Mouse (Mus musculus): ENCODE measurements around the gene Arhgef40. TPM values are rescaled to one million over a fixed set of nuclear protein-coding genes. Genes with fewer than 3 reads are reported as not detected.

Gene Arhgef40
- polyA plus RNA-seq, 1 experiment = 48.0 TPM

DNA sequence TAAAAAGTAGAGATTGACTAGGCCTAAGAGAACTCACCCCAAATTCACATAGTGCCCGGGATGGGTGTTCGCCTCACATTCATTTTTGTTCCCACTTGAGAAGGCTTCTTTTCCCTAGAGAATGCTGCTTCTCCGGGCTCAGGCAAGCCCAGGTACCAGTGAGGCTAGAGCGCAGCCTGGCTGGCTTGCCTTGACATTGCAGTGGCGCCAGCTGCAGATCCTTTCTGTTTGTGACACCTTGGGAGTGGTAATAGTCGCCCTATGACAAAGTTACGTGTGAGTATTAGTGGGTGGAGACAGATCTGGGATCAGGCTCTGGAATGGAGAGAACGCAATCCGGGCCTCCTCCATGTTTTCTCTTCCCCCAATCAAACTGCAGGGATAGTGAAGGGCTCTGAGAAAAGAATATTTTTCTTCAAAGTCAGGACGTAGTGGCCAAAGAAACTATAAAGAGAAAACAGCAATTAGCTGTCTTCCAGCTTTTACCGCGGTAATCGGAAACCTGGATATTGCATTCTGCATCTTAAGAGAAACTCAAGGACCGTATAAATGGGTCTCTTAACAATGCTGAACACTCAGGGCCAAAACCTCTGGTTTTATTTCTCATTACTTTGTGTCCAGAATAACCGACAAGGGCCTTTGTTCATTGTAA is 36.1 kb downstream of the Arhgef40 start, which contains the start of gene Zfp219:
Zfp219 (minus strand) TSS at position 248 of the 652 bp plus-strand sequence.
- DNase-seq = peak; percentile 75 to 79
- 10% methylated on average over 15 of the region's 15 CpGs for WGBS
- no peaks in the 10 kb centered on the region for H3K27me3 ChIP-seq (ENCODE audit: control insufficient read depth, insufficient read depth, low read length)
- peaks cover 34% of the 10 kb centered on the region for H3K4me1 ChIP-seq (ENCODE audit: control insufficient read depth, insufficient read depth, low read length)
- H3K4me3 ChIP-seq (replicated peaks; ENCODE audit: insufficient read depth, low read depth, low read length) = peak within 1 kb of the TSS; percentile 100
- H3K27ac ChIP-seq (ENCODE audit: insufficient read depth, low read length) = peak within 1 kb of the TSS; percentile 100
- TF ChIP-seq CTCF (IDR thresholded peaks at IDR 0.05; ENCODE audit: borderline replicate concordance, insufficient read depth, low read depth, low read length) = peak; percentile 61; the same call in 1 of the 2 replicates
- no peak for TF ChIP-seq POLR2A (IDR thresholded peaks at IDR 0.05; ENCODE audit: borderline replicate concordance, insufficient read depth, low read length)

GRCm38 (mm10) chr14:52021138-52021529 is 36.6 kb downstream of the Arhgef40 start:
- peak; percentile 19 to 21 for DNase-seq
- TF ChIP-seq CTCF (IDR thresholded peaks at IDR 0.05; ENCODE audit: borderline replicate concordance, insufficient read depth, low read depth, low read length) = no peak
- no peak for TF ChIP-seq POLR2A (IDR thresholded peaks at IDR 0.05; ENCODE audit: borderline replicate concordance, insufficient read depth, low read length)
- peak overlapping the region; percentile 68; the same call in 1 of the 2 replicates for H3K27ac ChIP-seq (ENCODE audit: insufficient read depth, low read length)
- no peak overlapping the region for H3K4me3 ChIP-seq (replicated peaks; ENCODE audit: insufficient read depth, low read depth, low read length)
- WGBS = 58% methylated on average over 4 of the region's 4 CpGs
- no peaks in the 10 kb centered on the region for H3K27me3 ChIP-seq (ENCODE audit: control insufficient read depth, insufficient read depth, low read length)
- H3K4me1 ChIP-seq (ENCODE audit: control insufficient read depth, insufficient read depth, low read length) = peaks cover 29% of the 10 kb centered on the region

DNA sequence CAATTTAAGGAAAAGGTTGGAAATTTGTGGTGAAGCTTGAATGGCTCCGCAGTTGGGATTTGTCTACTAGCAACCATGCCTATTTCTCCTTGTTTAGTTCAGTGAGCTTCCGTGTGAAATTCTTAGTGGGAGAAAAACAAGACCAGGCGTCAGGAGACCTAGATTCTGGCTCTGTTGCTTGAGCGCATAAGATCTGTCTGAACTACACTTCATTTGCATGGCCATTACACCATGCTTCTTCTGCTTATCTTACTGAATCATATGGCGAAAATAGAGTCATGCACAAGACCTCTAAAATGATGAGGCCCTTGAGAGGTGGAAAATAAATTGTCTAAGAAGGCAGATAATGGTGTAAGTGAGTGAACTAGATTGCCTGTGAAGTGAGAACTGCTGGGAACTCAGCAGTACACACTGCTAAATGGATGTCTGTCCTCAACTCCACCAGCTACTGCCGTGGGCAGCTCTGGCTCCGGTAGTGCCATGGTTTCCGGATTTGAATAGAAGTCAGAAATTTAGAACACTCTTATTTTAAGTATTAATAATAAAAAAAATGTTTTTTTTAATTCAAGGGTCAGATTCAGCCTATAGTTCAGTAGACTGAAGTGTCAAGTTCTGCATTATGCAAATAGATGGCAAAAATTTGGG is 37.2 kb downstream of the Arhgef40 start:
- 88% methylated on average over 8 of the region's 8 CpGs for WGBS
- H3K27ac ChIP-seq (ENCODE audit: insufficient read depth, low read length) = no peak overlapping the region
- DNase-seq = no peak
- TF ChIP-seq POLR2A (IDR thresholded peaks at IDR 0.05; ENCODE audit: borderline replicate concordance, insufficient read depth, low read length) = no peak
- no peak for TF ChIP-seq CTCF (IDR thresholded peaks at IDR 0.05; ENCODE audit: borderline replicate concordance, insufficient read depth, low read depth, low read length)
- H3K4me1 ChIP-seq (ENCODE audit: control insufficient read depth, insufficient read depth, low read length) = peaks cover 26% of the 10 kb centered on the region
- H3K4me3 ChIP-seq (replicated peaks; ENCODE audit: insufficient read depth, low read depth, low read length) = no peak overlapping the region
- no peaks in the 10 kb centered on the region for H3K27me3 ChIP-seq (ENCODE audit: control insufficient read depth, insufficient read depth, low read length)

GRCm38 (mm10) chr14:52022244-52022708 is 37.8 kb downstream of the Arhgef40 start:
- H3K4me1 ChIP-seq (ENCODE audit: control insufficient read depth, insufficient read depth, low read length) = peaks cover 21% of the 10 kb centered on the region; the same call in 1 of the 2 replicates
- WGBS = 50% methylated on average over 3 of the region's 3 CpGs
- DNase-seq = peak in 1 of 2 experiments; percentile 29
- no peaks in the 10 kb centered on the region for H3K27me3 ChIP-seq (ENCODE audit: control insufficient read depth, insufficient read depth, low read length)
- TF ChIP-seq CTCF (IDR thresholded peaks at IDR 0.05; ENCODE audit: borderline replicate concordance, insufficient read depth, low read depth, low read length) (no peak), POLR2A (IDR thresholded peaks at IDR 0.05; ENCODE audit: borderline replicate concordance, insufficient read depth, low read length) (no peak)
- H3K4me3 ChIP-seq (replicated peaks; ENCODE audit: insufficient read depth, low read depth, low read length) = no peak overlapping the region
- peak overlapping the region; percentile 71; the same call in 1 of the 2 replicates for H3K27ac ChIP-seq (ENCODE audit: insufficient read depth, low read length)

DNA sequence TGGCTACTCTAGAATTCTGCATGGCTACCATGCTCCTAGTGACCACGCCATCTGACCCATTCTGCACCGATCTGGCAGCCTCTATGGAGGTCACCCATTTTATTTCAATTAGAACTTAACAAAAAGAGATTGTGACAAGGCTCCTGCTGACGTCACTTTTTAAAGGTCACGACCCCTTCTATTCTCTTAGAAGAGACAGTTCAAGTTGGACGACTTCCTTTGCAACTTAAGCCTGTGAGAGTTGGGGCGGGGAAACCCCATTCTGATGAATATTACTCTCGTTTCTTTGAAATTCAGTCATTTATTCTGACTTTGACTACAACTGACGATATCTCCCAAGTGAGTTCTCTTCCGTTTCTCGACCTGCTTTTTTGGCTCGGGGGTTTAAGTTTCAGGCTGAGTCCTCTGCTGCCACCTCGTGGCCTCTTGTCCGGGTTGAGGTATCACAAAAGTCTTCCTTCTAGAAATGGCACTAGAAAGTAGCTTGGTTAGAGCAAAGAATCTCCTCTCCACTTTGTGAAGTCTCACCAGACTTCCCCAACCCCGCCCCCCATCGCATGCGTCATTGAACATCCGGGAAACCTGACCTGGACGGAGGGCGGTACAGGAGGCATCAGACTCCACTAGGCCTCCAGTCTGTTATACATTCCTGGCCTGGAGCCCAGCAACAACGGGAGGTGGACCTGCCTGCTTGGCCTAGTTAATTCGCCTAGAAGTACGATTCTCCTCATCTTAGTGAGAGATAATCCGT is 38.4 kb downstream of the Arhgef40 start:
- peaks cover 21% of the 10 kb centered on the region; the same call in 1 of the 2 replicates for H3K4me1 ChIP-seq (ENCODE audit: control insufficient read depth, insufficient read depth, low read length)
- no peak for TF ChIP-seq POLR2A (IDR thresholded peaks at IDR 0.05; ENCODE audit: borderline replicate concordance, insufficient read depth, low read length)
- TF ChIP-seq CTCF (IDR thresholded peaks at IDR 0.05; ENCODE audit: borderline replicate concordance, insufficient read depth, low read depth, low read length) = peak; percentile 77
- WGBS = 4% methylated on average over 23 of the region's 23 CpGs
- peak; percentile 90 for DNase-seq
- peak overlapping the region; percentile 11 for H3K4me3 ChIP-seq (replicated peaks; ENCODE audit: insufficient read depth, low read depth, low read length)
- H3K27me3 ChIP-seq (ENCODE audit: control insufficient read depth, insufficient read depth, low read length) = no peaks in the 10 kb centered on the region
- H3K27ac ChIP-seq (ENCODE audit: insufficient read depth, low read length) = peak overlapping the region; percentile 71

GRCm38 (mm10) chr14:52024133-52024532 is 39.6 kb downstream of the Arhgef40 start:
- Histone ChIP-seq H3K4me3 (replicated peaks; ENCODE audit: insufficient read depth, low read depth, low read length) (no peak overlapping the region), H3K27ac (ENCODE audit: insufficient read depth, low read length) (no peak overlapping the region), H3K27me3 (ENCODE audit: control insufficient read depth, insufficient read depth, low read length) (no peaks in the 10 kb centered on the region), H3K4me1 (ENCODE audit: control insufficient read depth, insufficient read depth, low read length) (peaks cover 16% of the 10 kb centered on the region; the same call in 1 of the 2 replicates)
- no peak for DNase-seq
- WGBS = 73% methylated on average over 2 of the region's 2 CpGs
- no peak for TF ChIP-seq POLR2A (IDR thresholded peaks at IDR 0.05; ENCODE audit: borderline replicate concordance, insufficient read depth, low read length)
- no peak for TF ChIP-seq CTCF (IDR thresholded peaks at IDR 0.05; ENCODE audit: borderline replicate concordance, insufficient read depth, low read depth, low read length)

DNA sequence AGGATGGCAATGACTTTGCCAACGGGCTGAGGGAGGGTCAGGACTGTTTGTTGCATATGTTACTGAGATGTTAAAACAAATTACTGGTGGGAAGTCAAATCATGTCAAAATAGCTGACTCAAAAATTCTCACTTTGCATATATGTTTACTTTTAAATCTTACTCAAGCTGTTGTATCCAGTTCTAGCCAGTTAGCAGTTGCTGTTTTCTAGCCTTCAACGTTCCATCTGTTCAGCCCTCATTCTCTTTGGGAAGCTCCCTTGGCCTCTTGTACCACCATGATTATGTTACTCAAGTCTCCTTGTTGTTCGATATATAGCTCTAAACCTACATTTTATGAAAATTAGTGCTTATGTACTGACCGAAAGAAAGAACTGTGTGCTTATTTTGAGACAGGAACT is 41.8 kb downstream of the Arhgef40 start:
- no peak overlapping the region for H3K4me3 ChIP-seq (replicated peaks; ENCODE audit: insufficient read depth, low read depth, low read length)
- TF ChIP-seq POLR2A (IDR thresholded peaks at IDR 0.05; ENCODE audit: borderline replicate concordance, insufficient read depth, low read length) (no peak), CTCF (IDR thresholded peaks at IDR 0.05; ENCODE audit: borderline replicate concordance, insufficient read depth, low read depth, low read length) (no peak)
- no peak for DNase-seq
- no peak overlapping the region for H3K27ac ChIP-seq (ENCODE audit: insufficient read depth, low read length)
- 89% methylated on average over 4 of the region's 4 CpGs for WGBS
- H3K4me1 ChIP-seq (ENCODE audit: control insufficient read depth, insufficient read depth, low read length) = peaks cover 13% of the 10 kb centered on the region; the same call in 1 of the 2 replicates
- H3K27me3 ChIP-seq (ENCODE audit: control insufficient read depth, insufficient read depth, low read length) = no peaks in the 10 kb centered on the region

Data from cerebellum, adult 2 months (tissue).